Mouse (Mus musculus) bone marrow, adult 2 months (tissue): ENCODE measurements at regions not wholly inside any gene's neighbourhood (a gene's known extent, or its start where the extent isn't known, plus 50 kb on each side); places are given as distances from the start of the nearest gene placed in this dataset.

ENCODE experiments used
- H3K27ac ChIP-seq: fragments of 200-500 bp; 2 replicates; pipeline ENCODE4 v1.5.1; 2012; ENCODE audit warnings: low read depth, mild to moderate bottlenecking, control low read depth, inconsistent platforms, low read length; ENCODE audit not compliant: control insufficient read depth, poor library complexity, insufficient read depth
- H3K4me1 ChIP-seq: fragments of 200-500 bp; 2 replicates; pipeline ENCODE4 v1.6.1; 2011; ENCODE audit warnings: low read length; ENCODE audit not compliant: control insufficient read depth, insufficient read depth
- H3K4me3 ChIP-seq: fragments of 200-500 bp; replicated peaks from 2 replicates; pipeline ENCODE3; 2011; ENCODE audit warnings: mild to moderate bottlenecking, low read depth, low read length, control low read depth; ENCODE audit not compliant: control insufficient read depth
- CTCF ChIP-seq: fragments of 200-500 bp; IDR thresholded peaks from 2 replicates; pipeline ENCODE4 v1.5.1; 2011; ENCODE audit warnings: low read length, control low read depth; ENCODE audit not compliant: control insufficient read depth, insufficient read depth
- POLR2A ChIP-seq: fragments of 200-500 bp; IDR thresholded peaks from 2 replicates; pipeline ENCODE4 v1.6.1; 2011; ENCODE audit warnings: low read depth, mild to moderate bottlenecking, control low read depth, low read length, borderline replicate concordance; ENCODE audit not compliant: control insufficient read depth
- WGBS: fragments of 180-500 bp; shearing (Covaris S2); methylation state at CpG from one replicate; pipeline ENCODE4 v1.1.7; 2018; 5-methylcytosine and 5-hydroxymethylcytosine counted together

DNA sequence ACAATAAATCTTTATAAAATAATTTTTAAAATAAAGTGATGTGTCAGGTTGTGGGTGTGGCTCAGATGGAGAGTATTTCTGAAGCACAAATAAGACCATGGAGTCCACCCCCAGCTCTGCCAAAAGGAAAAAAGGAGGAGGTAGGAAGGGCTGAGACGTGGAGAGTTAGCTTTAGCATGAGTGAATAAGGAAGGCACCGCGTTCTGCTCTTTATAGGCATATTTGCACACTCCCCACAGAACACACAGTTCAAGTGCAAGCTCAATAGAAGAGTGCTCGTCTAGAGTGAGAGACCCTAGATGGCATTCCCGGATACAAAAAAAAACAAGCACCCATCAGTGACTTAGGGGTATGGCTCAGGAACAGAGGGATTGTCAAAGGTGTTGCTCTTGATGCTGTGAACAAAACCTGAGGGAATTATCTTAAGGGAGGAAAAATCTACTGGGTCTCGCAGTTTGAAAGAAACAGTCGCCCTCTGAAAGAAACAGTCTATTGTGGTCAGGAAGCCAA lies 134.2 kb downstream of the Ly86 start:
- Histone ChIP-seq H3K27ac (no peak overlapping the region), H3K4me3 (no peak overlapping the region), H3K4me1 (peaks cover 4% of the 10 kb centered on the region)
- TF ChIP-seq CTCF (no peak), POLR2A (no peak)
- 86% methylated on average over 7 of the region's 7 CpGs for WGBS

GRCm38 (mm10) chr13:37481514-37481913 lies 136.5 kb downstream of the Ly86 start:
- TF ChIP-seq CTCF (no peak), POLR2A (no peak)
- Histone ChIP-seq H3K4me3 (no peak overlapping the region), H3K4me1 (peaks cover 4% of the 10 kb centered on the region), H3K27ac (peak overlapping the region; percentile 43)
- 34% methylated on average over 5 of the region's 5 CpGs for WGBS

DNA sequence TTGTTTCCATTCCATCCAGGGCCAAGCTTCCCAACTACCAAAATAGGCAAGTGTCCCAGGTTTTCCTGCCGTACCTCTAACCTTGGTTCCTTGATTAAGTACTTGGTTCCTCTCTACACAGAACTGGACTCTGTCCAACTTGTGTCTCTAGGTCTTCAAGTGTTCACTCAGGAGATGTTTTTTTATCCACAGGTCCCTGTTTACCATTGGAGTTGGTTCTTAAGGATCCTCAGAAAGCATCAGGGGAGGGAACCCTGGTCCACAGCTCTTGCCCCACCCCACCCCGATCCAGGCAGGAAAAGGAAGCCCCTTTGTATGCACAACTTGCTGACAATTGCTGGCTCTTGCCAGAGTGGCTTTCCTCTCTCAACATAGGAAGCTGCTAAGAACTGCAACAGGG lies 137.0 kb downstream of the Ly86 start:
- peaks cover 4% of the 10 kb centered on the region for H3K4me1 ChIP-seq
- H3K4me3 ChIP-seq, result no peak overlapping the region
- peak overlapping the region; percentile 24 for H3K27ac ChIP-seq
- WGBS, result 5% methylated on average over 2 of the region's 2 CpGs
- TF ChIP-seq POLR2A, result no peak
- no peak for TF ChIP-seq CTCF

DNA sequence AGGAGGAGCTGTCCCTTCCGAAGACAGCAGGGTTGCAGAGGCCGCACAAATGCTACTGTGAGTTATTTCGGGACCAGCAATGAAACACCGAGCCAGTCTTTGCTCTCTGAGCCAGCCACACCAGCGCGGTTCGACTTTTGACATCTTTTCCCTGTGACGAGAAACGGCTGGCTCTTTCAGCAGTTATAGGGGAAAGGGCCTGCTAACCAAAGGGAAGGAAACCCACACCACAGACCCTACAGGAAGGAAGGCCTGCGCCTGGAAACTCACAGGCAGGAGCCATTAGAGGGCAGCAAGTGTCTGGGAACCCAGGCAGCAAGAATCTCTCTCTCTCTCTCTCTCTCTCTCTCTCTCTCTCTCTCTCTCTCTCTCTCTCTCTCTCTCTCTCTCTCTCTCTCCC lies 137.6 kb downstream of the Ly86 start:
- WGBS, result 0% methylated on average over 10 of the region's 10 CpGs
- peaks cover 3% of the 10 kb centered on the region for H3K4me1 ChIP-seq

DNA sequence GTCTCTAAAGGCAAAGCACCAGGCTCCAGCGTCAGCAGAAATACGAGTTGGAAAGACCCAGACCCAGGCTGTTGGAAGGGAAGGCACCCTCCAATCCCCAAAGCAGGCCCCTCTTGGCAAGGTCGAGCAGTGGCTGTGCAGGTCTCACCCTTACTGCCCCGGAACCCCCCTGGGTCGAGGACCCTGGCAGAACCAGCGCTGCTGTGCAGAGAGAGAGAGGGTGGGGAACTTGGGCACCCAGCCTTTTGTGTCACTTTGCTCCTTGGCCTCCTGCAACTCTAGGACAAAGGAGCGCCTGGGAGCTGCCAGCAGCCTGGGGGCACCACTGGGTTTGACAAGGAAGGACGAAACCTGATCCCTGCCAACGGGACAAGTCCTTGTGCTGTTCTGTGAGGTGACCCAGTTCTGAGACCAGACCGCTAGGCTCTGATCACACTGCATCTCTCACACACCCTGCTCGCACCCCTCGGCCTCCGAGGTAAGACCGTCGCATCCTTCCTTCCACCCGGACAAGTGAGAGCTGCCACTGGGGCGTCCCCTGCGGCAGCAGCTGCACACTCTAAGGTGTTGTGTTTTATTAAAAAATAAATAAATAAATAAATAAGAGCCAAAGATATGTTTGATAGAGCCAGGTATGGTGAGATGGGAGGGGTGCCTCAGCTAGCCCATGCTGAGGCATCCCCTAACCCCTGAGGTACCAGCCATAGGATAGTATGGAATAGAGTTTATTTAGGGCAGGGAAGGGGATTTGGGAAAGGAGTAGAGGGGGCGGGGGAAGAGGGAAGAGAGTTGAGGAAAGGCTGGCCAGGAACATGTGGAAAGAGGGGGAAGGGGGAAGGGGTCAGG lies 138.2 kb downstream of the Ly86 start:
- Histone ChIP-seq H3K4me1 (peaks cover 3% of the 10 kb centered on the region), H3K27ac (peak overlapping the region; percentile 91), H3K4me3 (peak overlapping the region; percentile 48)
- TF ChIP-seq CTCF, result no peak
- TF ChIP-seq POLR2A, result no peak
- WGBS, result 3% methylated on average over 19 of the region's 19 CpGs

More for the DNA sequence above, 137.6 kb downstream of the Ly86 start:
- Histone ChIP-seq H3K4me3 (no peak overlapping the region), H3K27ac (peak overlapping the region; percentile 91)
- TF ChIP-seq CTCF (peak; percentile 36; the same call in 1 of the 2 replicates), POLR2A (no peak)

DNA sequence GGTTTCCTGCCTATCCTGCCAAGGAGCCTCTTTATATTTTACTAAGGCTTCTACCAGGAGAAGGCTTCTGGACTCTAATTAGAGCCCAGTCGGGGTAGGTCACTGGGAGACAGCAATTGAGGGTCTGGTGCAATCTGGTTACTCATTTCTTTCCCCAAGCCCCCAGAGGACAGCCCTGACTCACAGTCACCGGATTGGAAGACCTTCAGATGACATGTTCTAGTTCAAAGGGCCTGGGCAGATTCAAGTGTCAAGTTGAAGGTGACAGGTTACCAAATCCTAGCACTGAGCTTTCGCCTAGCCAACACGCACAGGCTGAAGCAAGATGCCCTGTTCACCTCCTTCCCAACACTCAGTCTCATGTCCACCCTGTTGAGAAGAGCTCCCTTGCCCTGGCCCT lies 139.6 kb downstream of the Ly86 start:
- 44% methylated on average over 4 of the region's 4 CpGs for WGBS
- Histone ChIP-seq H3K4me3 (no peak overlapping the region), H3K27ac (no peak overlapping the region), H3K4me1 (peaks cover 3% of the 10 kb centered on the region)
- TF ChIP-seq POLR2A, result no peak
- TF ChIP-seq CTCF, result no peak

DNA sequence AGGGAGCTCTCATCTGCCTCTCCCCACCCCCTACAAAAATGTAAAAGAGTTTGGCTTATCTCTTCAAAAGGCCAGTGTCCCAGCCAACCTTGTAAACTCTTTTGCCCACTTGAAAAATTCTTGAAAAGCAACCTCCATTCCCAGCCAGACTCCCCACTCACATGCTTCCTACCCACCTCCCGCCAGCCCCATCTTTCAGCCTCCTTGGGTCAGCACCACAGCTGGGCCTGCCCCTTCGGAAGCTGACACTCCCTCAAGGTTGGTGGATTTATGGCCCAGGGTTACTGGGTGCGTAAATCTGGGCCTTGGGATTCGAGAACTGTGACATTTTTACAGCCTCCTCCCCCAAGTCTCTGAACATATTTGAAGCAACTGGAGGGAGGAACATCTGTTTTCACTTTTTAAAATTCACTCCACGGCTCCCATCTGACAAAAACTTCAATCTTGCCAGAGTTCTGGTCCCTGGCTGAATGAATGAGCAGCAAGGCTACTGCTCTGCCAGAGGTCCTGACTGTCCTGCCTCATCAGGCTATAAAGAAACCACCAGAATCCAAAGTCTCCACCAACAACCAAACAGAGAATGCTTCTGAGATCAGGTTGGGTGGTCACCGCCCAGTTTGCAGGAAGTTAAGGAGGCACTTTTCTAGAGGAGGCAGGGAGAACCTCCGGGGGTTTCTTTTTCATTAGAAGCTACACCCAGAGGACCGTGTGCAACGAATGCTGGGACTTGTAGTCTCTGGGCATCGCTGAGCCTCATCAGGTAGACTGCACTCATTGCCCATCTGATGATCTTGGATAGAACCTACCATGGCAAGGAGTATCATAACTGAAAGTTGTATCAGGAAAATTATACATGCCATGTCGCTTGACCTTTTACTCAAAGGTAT lies 147.3 kb downstream of the Ly86 start:
- Histone ChIP-seq H3K4me3 (no peak overlapping the region), H3K27ac (no peak overlapping the region), H3K4me1 (no peaks in the 10 kb centered on the region)
- TF ChIP-seq POLR2A, result no peak
- TF ChIP-seq CTCF, result no peak
- 55% methylated on average over 11 of the region's 11 CpGs for WGBS

- no peak overlapping the region for H3K4me3 ChIP-seq
- H3K4me1 ChIP-seq, result no peaks in the 10 kb centered on the region
- 80% methylated on average over 1 of the region's 1 CpGs for WGBS
- no peak for TF ChIP-seq POLR2A
- no peak for TF ChIP-seq CTCF
- H3K27ac ChIP-seq, result no peak overlapping the region
These were observed 148.3 kb downstream of the Ly86 start for GRCm38 (mm10) chr13:37493331-37493730.
